Mouse (Mus musculus): Measurements from ENCODE around the gene Ankrd36. TPM values are rescaled to one million over a fixed set of nuclear protein-coding genes. Genes with fewer than 3 reads are reported as not detected.
"Not testable (repeated sequence)": the region's sequence is repeated elsewhere in the genome, so short reads cannot be mapped to it uniquely, and the experiment has no call there.

Ankrd36 gene
- total RNA-seq (2022), result not detected

- DNase-seq (ENCODE audit: low spot score in 2 of 2), result no peak
Observed at GRCm38 (mm10) chr11:5569474-5569873, at the start of gene Ankrd36. TSS of gene Ankrd36 (plus strand) at chr11:5569684.

GRCm38 (mm10) chr11:5520412-5521265 is 48.8 kb upstream of the Ankrd36 start, which contains the start of gene Xbp1:
TSS of gene Xbp1 (plus strand) at chr11:5520659.
- DNase-seq (ENCODE audit: low spot score in 2 of 2), result peak; percentile 96 to 98

GRCm38 (mm10) chr11:5521266-5521515 is 48.3 kb upstream of the Ankrd36 start:
- no peak for DNase-seq (ENCODE audit: low spot score in 2 of 2)

GRCm38 (mm10) chr11:5521516-5522291 is 47.8 kb upstream of the Ankrd36 start:
- DNase-seq (ENCODE audit: low spot score in 2 of 2), result peak; percentile 69 to 74

GRCm38 (mm10) chr11:5522798-5523415 is 46.6 kb upstream of the Ankrd36 start:
- no peak for DNase-seq (ENCODE audit: low spot score in 2 of 2)

GRCm38 (mm10) chr11:5525418-5525817 is 44.1 kb upstream of the Ankrd36 start:
- DNase-seq (ENCODE audit: low spot score in 2 of 2), result no peak

- DNase-seq (ENCODE audit: low spot score in 2 of 2), result no peak
Observed at GRCm38 (mm10) chr11:5526573-5527439, 42.7 kb upstream of the Ankrd36 start.

GRCm38 (mm10) chr11:5527865-5528523 is 41.5 kb upstream of the Ankrd36 start:
- no peak for DNase-seq (ENCODE audit: low spot score in 2 of 2)

- DNase-seq (ENCODE audit: low spot score in 2 of 2), result no peak
Observed at GRCm38 (mm10) chr11:5528841-5529240, 40.6 kb upstream of the Ankrd36 start.

- no peak for DNase-seq (ENCODE audit: low spot score in 2 of 2)
Observed at GRCm38 (mm10) chr11:5530172-5530571, 39.3 kb upstream of the Ankrd36 start.

- no peak for DNase-seq (ENCODE audit: low spot score in 2 of 2)
Observed at GRCm38 (mm10) chr11:5530717-5531116, 38.8 kb upstream of the Ankrd36 start.

- DNase-seq (ENCODE audit: low spot score in 2 of 2), result no peak
Observed at GRCm38 (mm10) chr11:5533108-5533507, 36.4 kb upstream of the Ankrd36 start.

- DNase-seq (ENCODE audit: low spot score in 2 of 2), result not testable (repeated sequence)
Observed at GRCm38 (mm10) chr11:5537454-5537853, 32.0 kb upstream of the Ankrd36 start.

- DNase-seq (ENCODE audit: low spot score in 2 of 2), result no peak
Observed at GRCm38 (mm10) chr11:5540331-5540730, 29.2 kb upstream of the Ankrd36 start.

- no peak for DNase-seq (ENCODE audit: low spot score in 2 of 2)
Observed at GRCm38 (mm10) chr11:5541230-5541798, 28.2 kb upstream of the Ankrd36 start.

- DNase-seq (ENCODE audit: low spot score in 2 of 2), result peak; percentile 67 to 87
Observed at GRCm38 (mm10) chr11:5541799-5542481, 27.5 kb upstream of the Ankrd36 start, which contains the start of gene Ccdc117. TSS of gene Ccdc117 (minus strand) at chr11:5542187.

- DNase-seq (ENCODE audit: low spot score in 2 of 2), result no peak
Observed at GRCm38 (mm10) chr11:5542482-5543185, 26.9 kb upstream of the Ankrd36 start.

- no peak for DNase-seq (ENCODE audit: low spot score in 2 of 2)
Observed at GRCm38 (mm10) chr11:5543281-5543680, 26.2 kb upstream of the Ankrd36 start.

- not testable (repeated sequence) for DNase-seq (ENCODE audit: low spot score in 2 of 2)
Observed at GRCm38 (mm10) chr11:5544709-5545108, 24.8 kb upstream of the Ankrd36 start.
